Mouse (Mus musculus): ENCODE measurements around the gene Sh3gl1. TPM values are rescaled to one million over a fixed set of nuclear protein-coding genes. Genes with fewer than 3 reads are reported as not detected.
A peak's percentile ranks its signal among the peaks of the same experiment; 100 is the strongest.
"Not testable (repeated sequence)": the region's sequence is repeated elsewhere in the genome, so short reads cannot be mapped to it uniquely, and the experiment has no call there.

Sh3gl1 gene
- polyA plus RNA-seq (2016; fragmentation: Nextera tagmentation; extraction: Ambion mirVana): 134 TPM in 2 replicates

DNA sequence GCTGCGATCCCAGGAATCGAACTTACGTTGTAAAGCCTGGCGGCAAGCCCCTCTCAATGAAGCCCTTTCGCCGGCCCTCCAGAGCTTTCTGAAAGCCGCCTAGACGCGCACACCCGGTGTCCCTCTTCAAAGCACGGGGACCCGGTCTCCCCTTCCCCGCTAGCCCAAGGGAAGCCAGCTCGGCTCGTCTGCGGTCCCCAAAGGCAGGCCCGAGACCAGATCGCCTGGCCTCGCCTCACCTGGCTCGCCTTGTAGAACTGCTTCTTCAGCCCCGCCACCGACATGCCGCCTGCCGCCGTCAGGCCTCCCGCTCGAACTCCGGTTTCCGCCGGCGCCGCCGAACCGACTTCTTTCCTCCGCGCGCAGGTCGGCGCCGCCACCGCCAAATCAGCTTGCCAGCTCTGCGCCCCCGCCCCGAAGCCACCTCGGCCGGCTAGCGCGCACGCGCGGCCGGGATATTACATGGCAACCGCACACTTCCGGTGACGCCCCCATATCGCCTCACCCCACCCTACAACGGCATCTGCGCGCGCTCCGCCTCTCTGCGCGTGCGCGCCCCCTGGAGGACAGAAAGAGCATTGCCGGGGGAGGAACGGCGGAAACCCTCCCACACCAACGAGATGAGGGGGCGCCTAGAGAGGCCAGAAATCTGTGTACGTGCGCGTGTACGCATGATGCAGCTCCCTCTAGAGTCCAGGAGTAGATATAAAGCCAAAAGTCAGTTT lies at the start of gene Sh3gl1:
Gene Sh3gl1, minus strand, starts transcription at position 460 of the 725 bp plus-strand sequence.
- Histone ChIP-seq H3K4me1 (peaks cover 28% of the 10 kb centered on the region), H3K27me3 (replicated peaks) (no peaks in the 10 kb centered on the region), H3K9ac (peak within 1 kb of the TSS; percentile 93), H3K9me3 (no peaks in the 10 kb centered on the region), H3K4me2 (replicated peaks) (peak within 1 kb of the TSS; percentile 67), H3K27ac (peak within 1 kb of the TSS; percentile 76), H3K4me3 (peak within 1 kb of the TSS; percentile 84), H3K36me3 (peaks cover 27% of the 10 kb centered on the region)
- WGBS: under 1% methylated on average over 74 of the region's 74 CpGs
- peak; percentile 91 for ATAC-seq (ENCODE audit: low FRiP score, low read depth)

DNA sequence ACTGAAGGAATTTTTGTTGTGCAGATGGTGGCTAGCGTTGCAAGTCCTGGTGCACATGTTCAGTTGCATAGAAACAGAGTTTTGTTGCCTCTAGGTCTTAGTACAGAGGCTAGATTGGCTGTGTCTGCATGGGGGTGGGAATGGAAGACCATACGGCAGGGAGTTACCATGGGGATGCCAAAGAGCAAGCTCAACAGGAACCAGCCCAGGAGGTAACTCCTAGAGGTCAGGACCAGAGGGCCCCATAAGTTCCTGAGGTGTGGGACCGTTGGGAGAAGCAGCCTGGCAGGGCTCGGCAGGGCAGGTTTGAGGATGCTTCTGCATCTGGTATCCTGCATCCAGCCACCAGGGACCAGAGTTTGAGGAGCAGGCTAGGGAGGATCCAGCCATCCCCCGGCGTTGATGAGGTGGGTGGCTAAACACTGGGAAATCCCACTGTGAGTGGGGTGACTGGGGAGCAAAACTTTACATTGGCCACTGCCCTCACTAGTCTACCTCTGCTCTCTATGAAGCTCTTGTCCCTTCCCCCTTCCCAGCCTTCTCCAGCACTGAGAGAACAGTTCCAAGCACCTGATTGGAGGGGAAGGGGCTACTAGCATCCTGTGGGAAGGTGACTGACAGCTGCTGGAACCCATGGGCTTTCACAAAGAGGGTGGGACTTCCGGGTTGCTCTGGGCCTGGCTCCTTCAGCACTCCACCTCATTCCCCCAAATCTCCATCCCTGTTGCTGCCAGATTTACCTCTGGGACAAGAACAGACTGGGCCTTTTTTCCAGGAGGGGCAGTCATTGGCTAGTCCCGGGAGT lies 44.5 kb upstream of the Sh3gl1 start:
- Histone ChIP-seq H3K4me2 (replicated peaks) (peak overlapping the region; percentile 96), H3K9ac (peak overlapping the region; percentile 88), H3K36me3 (peaks cover 21% of the 10 kb centered on the region), H3K27ac (no peak overlapping the region), H3K4me1 (peaks cover 25% of the 10 kb centered on the region), H3K27me3 (replicated peaks) (no peaks in the 10 kb centered on the region), H3K9me3 (no peaks in the 10 kb centered on the region), H3K4me3 (peak overlapping the region; percentile 90)
- 9% methylated on average over 8 of the region's 8 CpGs for WGBS
- ATAC-seq (ENCODE audit: low FRiP score, low read depth): peak; percentile 25

DNA sequence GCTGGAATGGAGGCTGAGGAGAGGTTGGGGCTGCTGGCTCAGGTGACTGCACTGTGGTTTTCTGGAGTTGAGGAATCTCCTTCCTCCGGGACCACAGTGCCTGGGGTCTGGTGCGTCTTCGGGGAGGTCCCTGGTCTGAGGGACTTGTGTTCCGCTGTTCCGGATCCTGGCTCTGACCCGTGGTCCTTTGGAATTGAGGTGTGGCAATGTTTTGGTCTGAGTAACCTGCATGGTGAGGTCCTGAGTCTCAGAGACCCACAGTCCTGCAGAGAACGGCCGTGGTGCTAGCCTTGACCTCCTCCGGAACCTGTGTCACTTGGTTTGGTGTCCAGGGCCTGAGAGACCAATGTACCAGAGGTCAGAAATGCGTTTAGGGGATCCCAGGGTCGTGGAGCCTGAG lies 43.5 kb upstream of the Sh3gl1 start:
- H3K36me3 ChIP-seq: peaks cover 16% of the 10 kb centered on the region
- 4% methylated on average over 11 of the region's 11 CpGs for WGBS
- no peaks in the 10 kb centered on the region for H3K27me3 ChIP-seq (replicated peaks)
- H3K9ac ChIP-seq: peak overlapping the region; percentile 88
- ATAC-seq (ENCODE audit: low FRiP score, low read depth): no peak; the same call in 1 of the 2 replicates
- H3K9me3 ChIP-seq: no peaks in the 10 kb centered on the region
- peak overlapping the region; percentile 57; the same call in 1 of the 2 replicates for H3K27ac ChIP-seq
- H3K4me3 ChIP-seq: peak overlapping the region; percentile 90
- peaks cover 33% of the 10 kb centered on the region for H3K4me1 ChIP-seq
- H3K4me2 ChIP-seq (replicated peaks): peak overlapping the region; percentile 96

DNA sequence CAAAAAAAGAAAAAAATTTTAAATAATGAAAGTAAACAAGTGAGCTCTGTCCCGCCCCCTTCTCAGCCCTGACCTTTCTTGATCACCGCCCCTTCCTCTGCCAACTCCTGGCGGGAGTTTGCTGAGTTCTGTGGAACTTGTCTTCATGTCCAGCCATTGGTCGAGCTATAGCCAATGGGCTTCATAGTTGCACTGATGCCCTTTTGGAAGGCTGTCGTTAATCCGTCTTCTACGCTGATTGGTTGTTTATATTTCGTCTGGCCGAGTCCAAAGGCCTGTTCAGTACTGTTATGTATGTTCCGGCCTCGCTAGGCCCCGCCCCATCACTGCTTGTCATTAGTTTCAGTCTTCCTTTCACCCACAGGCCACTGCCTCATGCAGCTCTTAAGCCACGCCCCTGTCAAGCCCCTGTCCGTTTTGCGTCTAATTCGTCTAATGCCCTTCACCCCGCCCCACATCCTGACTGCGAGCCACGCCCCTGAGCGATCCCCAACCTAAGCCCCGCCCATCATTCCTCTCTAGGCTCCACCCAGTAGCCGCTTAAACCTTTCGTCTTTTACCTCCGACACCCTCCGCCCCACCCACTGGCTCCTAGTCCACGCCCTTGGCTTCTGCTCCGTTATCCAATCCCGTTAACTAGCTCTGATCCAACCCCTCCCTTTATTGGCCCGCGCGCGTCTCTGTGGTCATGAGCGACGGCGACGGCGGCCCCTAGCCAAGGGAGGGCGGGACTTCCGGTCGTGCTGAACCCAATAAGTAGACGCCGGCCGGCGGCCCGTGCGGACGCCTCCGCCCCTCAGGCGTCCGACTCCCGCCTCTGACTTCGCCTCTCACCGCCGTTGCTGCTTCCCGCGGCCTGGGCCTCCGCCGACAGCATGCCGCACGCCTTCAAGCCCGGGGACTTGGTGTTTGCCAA lies 42.7 kb upstream of the Sh3gl1 start, which contains the start of gene Hdgfl2:
Gene Hdgfl2, plus strand, starts transcription at position 755 of the 916 bp plus-strand sequence.
- peak; percentile 93 for ATAC-seq (ENCODE audit: low FRiP score, low read depth)

DNA sequence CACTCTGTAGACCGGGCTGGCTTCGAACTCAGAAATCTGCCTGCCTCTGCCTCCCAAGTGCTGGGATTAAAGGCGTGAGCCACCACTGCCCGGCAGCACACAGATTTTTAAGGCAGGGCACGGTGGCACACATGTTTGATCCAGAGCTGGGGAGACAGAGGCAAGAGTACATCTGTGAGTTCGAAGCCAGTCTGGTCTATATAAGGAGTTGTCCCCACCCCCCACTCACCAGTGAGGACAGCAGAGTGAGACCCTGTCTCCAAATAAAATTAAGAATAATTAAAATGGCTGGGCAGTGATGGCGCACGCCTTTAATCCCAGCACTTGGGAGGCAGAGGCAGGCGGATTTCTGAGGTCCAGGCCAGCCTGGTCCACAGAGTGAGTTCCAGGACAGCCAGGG lies 41.9 kb upstream of the Sh3gl1 start:
- H3K4me2 ChIP-seq (replicated peaks): peak overlapping the region; percentile 96
- peaks cover 44% of the 10 kb centered on the region for H3K4me1 ChIP-seq
- H3K9me3 ChIP-seq; H3K27ac ChIP-seq; H3K4me3 ChIP-seq; H3K9ac ChIP-seq; H3K36me3 ChIP-seq; H3K27me3 ChIP-seq (replicated peaks); ATAC-seq (ENCODE audit: low FRiP score, low read depth): not testable (repeated sequence)
- 65% methylated on average over 9 of the region's 9 CpGs for WGBS

More for the DNA sequence above, 42.7 kb upstream of the Sh3gl1 start, which contains the start of gene Hdgfl2:
- H3K4me3 ChIP-seq: peak within 1 kb of the TSS; percentile 90
- peak within 1 kb of the TSS; percentile 57; the same call in 1 of the 2 replicates for H3K27ac ChIP-seq
- H3K9me3 ChIP-seq: no peaks in the 10 kb centered on the region
- under 1% methylated on average over 61 of the region's 61 CpGs for WGBS
- no peaks in the 10 kb centered on the region for H3K27me3 ChIP-seq (replicated peaks)
- H3K9ac ChIP-seq: peak within 1 kb of the TSS; percentile 88
- H3K4me2 ChIP-seq (replicated peaks): peak within 1 kb of the TSS; percentile 96
- peaks cover 38% of the 10 kb centered on the region for H3K4me1 ChIP-seq
- H3K36me3 ChIP-seq: peaks cover 12% of the 10 kb centered on the region

DNA sequence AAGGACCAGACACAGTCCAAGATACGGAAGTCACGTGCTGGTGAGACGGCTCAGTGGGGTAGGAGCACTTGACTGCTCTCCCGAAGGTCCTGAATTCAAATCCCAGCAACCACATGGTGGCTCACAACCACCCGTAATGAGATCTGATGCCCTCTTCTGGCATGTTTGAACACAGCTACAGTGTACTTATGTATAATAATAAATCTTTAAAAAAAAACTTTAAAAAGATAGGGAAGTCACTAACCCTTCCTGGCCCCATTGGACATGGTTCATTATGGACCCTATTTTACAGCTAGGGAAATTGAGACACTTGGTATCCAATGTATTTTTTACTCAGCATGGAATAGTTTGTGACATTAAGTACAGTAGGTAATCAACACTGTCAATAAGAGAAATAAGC lies 41.1 kb upstream of the Sh3gl1 start:
- Histone ChIP-seq H3K27ac (no peak overlapping the region), H3K9me3 (no peaks in the 10 kb centered on the region), H3K36me3 (peaks cover 12% of the 10 kb centered on the region), H3K4me1 (peaks cover 44% of the 10 kb centered on the region), H3K4me2 (replicated peaks) (no peak overlapping the region), H3K27me3 (replicated peaks) (no peaks in the 10 kb centered on the region), H3K9ac (no peak overlapping the region), H3K4me3 (no peak overlapping the region)
- ATAC-seq (ENCODE audit: low FRiP score, low read depth): no peak
- 91% methylated on average over 5 of the region's 5 CpGs for WGBS

DNA sequence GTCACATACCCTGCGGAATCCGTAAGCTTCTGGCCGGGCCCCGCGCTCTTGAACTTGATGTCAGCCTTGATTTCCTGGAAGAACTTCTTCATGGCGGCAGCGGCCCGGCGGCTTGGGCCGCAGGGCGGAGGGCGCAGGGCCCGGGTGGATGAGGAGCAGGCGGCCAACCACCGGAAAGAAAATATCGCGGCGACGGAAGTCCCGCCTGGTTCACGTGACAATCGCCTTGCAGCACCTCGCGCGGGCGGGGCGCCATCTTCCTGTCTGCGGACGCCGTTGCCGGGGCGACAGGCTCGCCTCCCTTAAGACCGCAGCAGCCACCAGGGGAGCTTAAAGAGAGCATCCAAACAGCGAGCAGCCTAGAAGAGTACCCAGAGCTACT lies 38.4 kb upstream of the Sh3gl1 start, which contains the start of gene Ubxn6:
Gene Ubxn6, minus strand, starts transcription at position 202 of the 382 bp plus-strand sequence.
- H3K4me1 ChIP-seq: peaks cover 19% of the 10 kb centered on the region
- peak within 1 kb of the TSS; percentile 82 for H3K9ac ChIP-seq
- peaks cover 32% of the 10 kb centered on the region for H3K36me3 ChIP-seq
- no peaks in the 10 kb centered on the region for H3K27me3 ChIP-seq (replicated peaks)
- peak; percentile 59 for ATAC-seq (ENCODE audit: low FRiP score, low read depth)
- H3K4me3 ChIP-seq: peak within 1 kb of the TSS; percentile 82
- H3K27ac ChIP-seq: peak within 1 kb of the TSS; percentile 82
- peak within 1 kb of the TSS; percentile 78 for H3K4me2 ChIP-seq (replicated peaks)
- under 1% methylated on average over 35 of the region's 35 CpGs for WGBS
- no peaks in the 10 kb centered on the region for H3K9me3 ChIP-seq

DNA sequence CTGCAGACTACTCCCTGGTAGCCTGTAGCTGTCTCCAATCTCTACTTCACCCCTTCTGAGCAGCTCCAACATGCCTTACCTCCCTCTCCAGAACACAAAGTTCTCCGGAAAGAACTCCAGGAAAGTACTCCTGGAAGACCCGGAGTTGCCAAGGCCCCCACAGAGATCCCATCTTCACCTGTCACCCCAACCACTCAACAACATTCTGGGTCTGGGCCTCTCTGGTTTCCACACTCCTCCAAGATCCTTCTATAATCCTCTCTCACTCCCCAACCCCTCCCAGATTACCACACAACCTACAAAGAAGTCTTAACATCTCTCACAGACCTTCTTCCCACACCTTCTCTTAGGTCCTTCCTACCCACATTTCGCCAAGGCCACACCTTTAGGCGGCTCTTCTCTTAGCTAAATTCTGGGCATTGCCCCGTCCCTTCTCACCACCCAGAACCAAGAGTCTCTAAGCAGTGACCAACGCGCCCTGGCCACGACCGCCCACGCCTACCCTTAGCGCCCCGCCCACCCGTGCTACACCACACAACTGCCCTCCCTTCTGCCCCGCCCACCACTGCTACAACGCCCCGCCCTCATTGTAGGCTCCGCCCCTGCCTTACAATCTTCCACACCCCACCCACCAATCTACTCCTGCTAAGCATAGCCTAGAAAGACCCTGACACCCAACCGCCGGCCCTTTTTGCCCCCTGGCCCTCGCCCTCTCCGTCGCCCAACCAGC lies 37.8 kb upstream of the Sh3gl1 start:
- peak; percentile 19 for ATAC-seq (ENCODE audit: low FRiP score, low read depth)
- peak overlapping the region; percentile 82 for H3K27ac ChIP-seq
- WGBS: 9% methylated on average over 22 of the region's 22 CpGs
- H3K4me3 ChIP-seq: peak overlapping the region; percentile 82
- no peaks in the 10 kb centered on the region for H3K27me3 ChIP-seq (replicated peaks)
- no peaks in the 10 kb centered on the region for H3K9me3 ChIP-seq
- H3K36me3 ChIP-seq: peaks cover 38% of the 10 kb centered on the region
- H3K4me1 ChIP-seq: peaks cover 19% of the 10 kb centered on the region
- peak overlapping the region; percentile 78 for H3K4me2 ChIP-seq (replicated peaks)
- H3K9ac ChIP-seq: peak overlapping the region; percentile 82

DNA sequence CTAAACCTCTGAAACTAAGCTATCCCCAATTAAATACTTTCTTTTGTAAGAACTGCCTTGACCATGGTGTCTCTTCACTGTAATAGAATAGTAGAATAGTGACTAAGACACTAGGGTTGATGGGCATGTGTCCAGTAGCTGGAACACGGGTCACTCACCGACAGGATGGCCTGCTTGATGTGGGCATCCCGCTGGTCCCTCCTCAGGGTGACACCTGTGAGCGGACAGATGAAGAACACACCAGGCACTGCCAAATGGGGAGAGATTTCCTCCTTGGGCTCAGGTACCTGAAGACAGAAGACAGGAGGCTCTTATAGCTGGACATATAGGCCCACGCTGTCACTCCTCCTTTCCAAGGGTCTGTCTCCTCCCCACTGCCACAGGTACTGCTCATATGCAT lies 35.8 kb upstream of the Sh3gl1 start:
- Histone ChIP-seq H3K9ac (no peak overlapping the region), H3K27ac (no peak overlapping the region), H3K27me3 (replicated peaks) (no peaks in the 10 kb centered on the region), H3K4me1 (peaks cover 19% of the 10 kb centered on the region), H3K36me3 (peaks cover 58% of the 10 kb centered on the region), H3K9me3 (no peaks in the 10 kb centered on the region), H3K4me3 (no peak overlapping the region), H3K4me2 (replicated peaks) (no peak overlapping the region)
- no peak for ATAC-seq (ENCODE audit: low FRiP score, low read depth)
- WGBS: 85% methylated on average over 5 of the region's 5 CpGs

DNA sequence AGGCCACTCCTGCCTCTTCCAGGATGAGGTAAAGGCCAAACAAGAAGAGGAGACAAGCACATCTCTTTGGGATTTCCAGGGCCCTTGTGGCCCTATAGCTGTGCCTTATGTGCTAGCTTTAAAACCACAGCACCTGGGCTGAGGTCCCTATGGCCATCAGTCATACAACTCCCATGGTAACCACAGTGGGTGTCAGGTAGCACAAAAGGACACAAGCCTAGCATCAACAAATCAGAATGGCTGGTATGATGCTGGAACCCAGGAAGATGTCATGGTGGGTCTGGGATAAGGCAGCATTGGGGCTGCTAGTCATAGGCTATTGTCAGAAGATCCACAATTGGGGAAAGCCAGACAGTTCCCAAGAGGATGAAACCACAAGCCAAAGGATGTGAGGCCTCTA lies 34.7 kb upstream of the Sh3gl1 start:
- no peaks in the 10 kb centered on the region for H3K27me3 ChIP-seq (replicated peaks)
- H3K36me3 ChIP-seq: peaks cover 69% of the 10 kb centered on the region
- H3K4me1 ChIP-seq: peaks cover 19% of the 10 kb centered on the region
- H3K4me2 ChIP-seq (replicated peaks): no peak overlapping the region
- H3K27ac ChIP-seq: no peak overlapping the region
- H3K9ac ChIP-seq: no peak overlapping the region
- no peak overlapping the region for H3K4me3 ChIP-seq
- H3K9me3 ChIP-seq: no peaks in the 10 kb centered on the region
- ATAC-seq (ENCODE audit: low FRiP score, low read depth): no peak

DNA sequence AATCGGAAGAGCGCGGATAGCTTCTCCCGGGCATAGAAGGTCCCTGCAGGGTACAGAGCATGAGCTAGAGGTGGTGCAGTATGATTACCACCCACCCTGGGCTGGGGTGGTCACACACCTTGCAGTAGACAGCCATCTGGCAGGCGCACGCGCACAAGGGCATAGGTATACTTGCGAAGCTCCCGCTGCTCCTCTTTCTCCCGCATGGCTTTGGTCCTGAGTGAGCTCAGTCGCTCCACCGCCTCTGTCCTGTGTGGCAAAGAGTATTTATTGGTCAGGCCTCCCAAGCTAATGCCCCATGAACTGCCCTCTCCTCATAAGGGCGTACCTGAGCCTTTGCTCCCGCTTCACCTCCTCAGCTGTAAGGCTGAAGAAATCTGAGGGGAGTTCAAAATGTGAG lies 32.6 kb upstream of the Sh3gl1 start:
- Histone ChIP-seq H3K9ac (no peak overlapping the region), H3K36me3 (peaks cover 89% of the 10 kb centered on the region), H3K4me3 (no peak overlapping the region), H3K4me1 (peaks cover 5% of the 10 kb centered on the region), H3K27ac (no peak overlapping the region), H3K27me3 (replicated peaks) (no peaks in the 10 kb centered on the region), H3K4me2 (replicated peaks) (no peak overlapping the region), H3K9me3 (no peaks in the 10 kb centered on the region)
- 94% methylated on average over 14 of the region's 14 CpGs for WGBS
- no peak for ATAC-seq (ENCODE audit: low FRiP score, low read depth)

All from neural tube, embryonic 12.5 days (tissue).